Mouse (Mus musculus) urinary bladder, adult 18-20 months (tissue): ENCODE data around the gene Ccdc102a.
"Not testable (repeated sequence)": the region's sequence is repeated elsewhere in the genome, so short reads cannot be mapped to it uniquely, and the experiment has no call there.

Source experiments
- DNase-seq, 2 experiments: peaks; one replicate each; pipeline ENCODE4 v3.0.0; 2022; ENCODE audit warnings: low spot score in 2 of 2, mixed read lengths in 2 of 2

Gene Ccdc102a

GRCm38 (mm10) chr8:94875096-94875870 is 42.6 kb downstream of the Ccdc102a start:
- peak in 1 of 2 experiments; percentile 19 for DNase-seq

- DNase-seq: peak in 1 of 2 experiments; percentile 67
These were observed 43.5 kb downstream of the Ccdc102a start for GRCm38 (mm10) chr8:94874358-94874757.

- DNase-seq: no peak
These were observed 45.3 kb downstream of the Ccdc102a start for GRCm38 (mm10) chr8:94872576-94872975.

GRCm38 (mm10) chr8:94872156-94872555 is 45.7 kb downstream of the Ccdc102a start:
- no peak for DNase-seq

- peak in 1 of 2 experiments; percentile 62 for DNase-seq
These were observed 46.6 kb downstream of the Ccdc102a start for GRCm38 (mm10) chr8:94871108-94871894.

GRCm38 (mm10) chr8:94870474-94871107 is 47.3 kb downstream of the Ccdc102a start:
- no peak for DNase-seq

- no peak for DNase-seq
These were observed 47.9 kb downstream of the Ccdc102a start for GRCm38 (mm10) chr8:94870003-94870402.

GRCm38 (mm10) chr8:94869146-94869545 is 48.8 kb downstream of the Ccdc102a start:
- no peak for DNase-seq

- no peak for DNase-seq
These were observed 51.0 kb downstream of the Ccdc102a start for GRCm38 (mm10) chr8:94866921-94867320.

- no peak for DNase-seq
These were observed 52.6 kb downstream of the Ccdc102a start for GRCm38 (mm10) chr8:94865292-94865691.

- no peak for DNase-seq
These were observed 53.8 kb downstream of the Ccdc102a start for GRCm38 (mm10) chr8:94863897-94864673.

- DNase-seq: no peak
These were observed 55.2 kb downstream of the Ccdc102a start for GRCm38 (mm10) chr8:94862487-94863220.

GRCm38 (mm10) chr8:94861352-94861910 is 56.5 kb downstream of the Ccdc102a start:
- DNase-seq: peak in 1 of 2 experiments; percentile 43

GRCm38 (mm10) chr8:94857346-94858173 is 60.3 kb downstream of the Ccdc102a start, which contains the start of gene Polr2c:
Polr2c (plus strand) TSS chr8:94857450.
- DNase-seq: peak; percentile 79 to 86

- no peak for DNase-seq
These were observed 60.9 kb downstream of the Ccdc102a start for GRCm38 (mm10) chr8:94857011-94857345.

- DNase-seq: not testable (repeated sequence)
These were observed 63.1 kb downstream of the Ccdc102a start for GRCm38 (mm10) chr8:94854761-94855160.
